Mouse (Mus musculus) heart, embryonic 13.5 days (tissue): ENCODE results near the gene Gbp7. TPM values are rescaled to one million over a fixed set of nuclear protein-coding genes. Genes with fewer than 3 reads are reported as not detected.
"Not testable (repeated sequence)": the region's sequence is repeated elsewhere in the genome, so short reads cannot be mapped to it uniquely, and the experiment has no call there.

Experiments used
- ATAC-seq: fragments of 200-750 bp; cut with Nextera tagmentation; 2 replicates; pipeline ENCODE4 v1.8.0; 2017; ENCODE audit warnings: moderate TSS enrichment; ENCODE audit not compliant: insufficient number of reproducible peaks, low FRiP score, low TSS enrichment; ENCODE audit errors: extremely low read depth
- H3K27ac ChIP-seq: fragments of 300-500 bp; sonication (generic); replicated peaks from 2 replicates; pipeline ENCODE4 v1.5.1; 2015; ENCODE audit warnings: moderate library complexity, mild to moderate bottlenecking, inconsistent platforms
- H3K27me3 ChIP-seq: fragments of 300-500 bp; sonication (generic); replicated peaks from 2 replicates; pipeline ENCODE4 v1.6.1; 2015; ENCODE audit warnings: mild to moderate bottlenecking, inconsistent platforms
- H3K36me3 ChIP-seq: fragments of 300-500 bp; sonication (generic); 2 replicates; pipeline ENCODE4 v1.6.1; 2015; ENCODE audit warnings: mild to moderate bottlenecking, inconsistent platforms
- H3K4me1 ChIP-seq: fragments of 300-500 bp; sonication (generic); 2 replicates; pipeline ENCODE4 v1.6.1; 2015; ENCODE audit warnings: inconsistent platforms
- H3K4me2 ChIP-seq: fragments of 300-500 bp; sonication (generic); 2 replicates; pipeline ENCODE4 v1.6.1; 2015; ENCODE audit warnings: inconsistent platforms, mild to moderate bottlenecking, moderate library complexity
- H3K4me3 ChIP-seq: fragments of 300-500 bp; sonication (generic); 2 replicates; pipeline ENCODE4 v1.5.1; 2015; ENCODE audit warnings: moderate library complexity, mild to moderate bottlenecking, inconsistent platforms
- H3K9ac ChIP-seq: fragments of 300-500 bp; sonication (generic); 2 replicates; pipeline ENCODE4 v1.6.1; 2015; ENCODE audit warnings: inconsistent platforms, mild to moderate bottlenecking, moderate library complexity
- H3K9me3 ChIP-seq: fragments of 300-500 bp; sonication (generic); 2 replicates; pipeline ENCODE4 v1.6.1; 2016; ENCODE audit warnings: inconsistent platforms
- WGBS: fragments of 180-500 bp; shearing (Covaris S2); methylation state at CpG from one replicate; pipeline ENCODE4 v1.1.7; 2015; ENCODE audit warnings: mixed read lengths; 5-methylcytosine and 5-hydroxymethylcytosine counted together
- polyA plus RNA-seq: library from polyadenylated mRNA; unstranded; fragments of >200 nt; fragmentation: Nextera tagmentation; extraction: Ambion mirVana; gene quantifications from 2 replicates; pipeline ENCODE4 v1.2.1, GENCODE M21; 2015

The Gbp7 gene
- polyA plus RNA-seq, 1 experiment from 2014 or later: 2.3 TPM

DNA sequence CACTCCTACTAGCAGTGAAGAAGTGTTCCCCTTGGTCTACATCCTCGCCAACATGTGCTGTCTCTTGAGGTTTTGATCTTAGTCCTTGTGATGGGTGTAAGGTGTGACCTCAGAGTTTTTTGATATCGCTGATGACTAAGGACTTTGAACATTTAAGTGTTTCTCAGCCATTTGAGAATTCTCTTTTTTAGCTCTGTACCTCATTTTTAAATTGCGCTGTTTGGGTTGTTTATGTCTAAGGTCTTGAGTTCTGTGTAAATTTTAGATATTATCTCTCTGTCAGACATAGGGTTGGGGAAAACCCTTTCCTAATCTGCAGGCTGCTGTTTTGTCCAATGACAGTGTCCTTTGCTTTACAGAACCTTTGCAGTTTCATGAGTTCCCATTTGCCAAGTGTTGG is 3.0 kb downstream of the Gbp7 start:
- no peak overlapping the region for H3K4me3 ChIP-seq
- H3K9ac ChIP-seq: no peak overlapping the region
- H3K4me2 ChIP-seq: no peak overlapping the region
- no peaks in the 10 kb centered on the region; the same call in none of the 2 replicates for H3K27me3 ChIP-seq
- no peaks in the 10 kb centered on the region for H3K9me3 ChIP-seq
- no peak overlapping the region for H3K27ac ChIP-seq
- ATAC-seq: no peak
- peaks cover 4% of the 10 kb centered on the region; the same call in 1 of the 2 replicates for H3K4me1 ChIP-seq
- no peaks in the 10 kb centered on the region for H3K36me3 ChIP-seq
- 71% methylated on average over 3 of the region's 3 CpGs for WGBS

- WGBS: 56% methylated on average over 1 of the region's 1 CpGs
- no peak for ATAC-seq
- H3K36me3 ChIP-seq: no peaks in the 10 kb centered on the region
- no peaks in the 10 kb centered on the region; the same call in none of the 2 replicates for H3K27me3 ChIP-seq
- no peak overlapping the region for H3K4me2 ChIP-seq
- H3K4me1 ChIP-seq: no peaks in the 10 kb centered on the region
- no peak overlapping the region for H3K9ac ChIP-seq
- no peak overlapping the region for H3K4me3 ChIP-seq
- H3K27ac ChIP-seq: no peak overlapping the region
- H3K9me3 ChIP-seq: no peaks in the 10 kb centered on the region
These were observed 5.5 kb downstream of the Gbp7 start for GRCm38 (mm10) chr3:142535667-142536066.

DNA sequence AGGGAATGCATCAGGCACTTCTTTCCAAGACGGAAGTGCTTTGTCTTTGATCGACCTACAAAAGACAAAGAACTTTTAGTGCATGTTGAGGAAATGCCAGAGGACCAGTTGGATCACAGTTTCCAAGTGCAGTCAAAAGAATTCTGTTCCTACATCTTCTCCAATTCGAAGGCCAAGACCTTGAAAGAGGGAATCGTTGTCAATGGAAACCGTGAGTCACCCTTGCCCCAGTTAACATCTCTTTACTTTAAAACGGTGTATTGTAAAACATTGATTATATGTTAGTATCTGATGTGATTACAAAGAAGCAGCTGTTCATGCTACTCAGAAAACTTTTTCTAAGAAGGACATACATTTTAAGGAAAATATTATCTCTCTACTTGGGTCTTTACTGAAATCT is 11.2 kb downstream of the Gbp7 start:
- H3K9me3 ChIP-seq: no peaks in the 10 kb centered on the region
- H3K27ac ChIP-seq: no peak overlapping the region
- H3K4me2 ChIP-seq: no peak overlapping the region
- H3K36me3 ChIP-seq: no peaks in the 10 kb centered on the region
- 73% methylated on average over 6 of the region's 6 CpGs for WGBS
- H3K27me3 ChIP-seq: no peaks in the 10 kb centered on the region
- H3K9ac ChIP-seq: no peak overlapping the region
- no peak overlapping the region for H3K4me3 ChIP-seq
- H3K4me1 ChIP-seq: no peaks in the 10 kb centered on the region
- ATAC-seq: no peak

DNA sequence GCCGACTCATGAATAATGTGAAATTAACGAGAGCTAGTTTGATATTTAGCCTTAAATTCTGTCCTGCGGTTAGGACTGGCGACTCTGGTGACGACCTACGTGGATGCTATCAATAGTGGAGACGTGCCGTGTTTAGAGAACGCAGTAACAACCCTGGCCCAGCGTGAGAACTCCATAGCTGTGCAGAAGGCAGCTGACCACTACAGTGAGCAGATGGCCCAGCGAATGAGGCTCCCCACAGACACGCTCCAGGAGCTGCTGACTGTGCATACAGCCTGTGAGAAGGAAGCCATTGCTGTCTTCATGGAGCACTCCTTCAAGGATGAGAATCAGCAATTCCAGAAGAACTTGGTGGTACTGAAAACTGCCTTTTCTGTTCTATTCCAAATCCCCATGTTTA is 12.6 kb downstream of the Gbp7 start:
- not testable (repeated sequence) for H3K9ac ChIP-seq, H3K9me3 ChIP-seq, H3K4me3 ChIP-seq, H3K4me1 ChIP-seq, ATAC-seq, H3K27me3 ChIP-seq, H3K36me3 ChIP-seq, H3K4me2 ChIP-seq, H3K27ac ChIP-seq
- WGBS: 78% methylated on average over 12 of the region's 12 CpGs

- ATAC-seq: no peak
- H3K27me3 ChIP-seq: no peaks in the 10 kb centered on the region
- H3K4me3 ChIP-seq: no peak overlapping the region
- H3K4me1 ChIP-seq: no peaks in the 10 kb centered on the region
- H3K27ac ChIP-seq: no peak overlapping the region
- H3K9ac ChIP-seq: no peak overlapping the region
- H3K9me3 ChIP-seq: no peaks in the 10 kb centered on the region
- WGBS: 78% methylated on average over 3 of the region's 3 CpGs
- H3K36me3 ChIP-seq: no peaks in the 10 kb centered on the region
- H3K4me2 ChIP-seq: no peak overlapping the region
These were observed 16.5 kb downstream of the Gbp7 start for GRCm38 (mm10) chr3:142546690-142547089.

- 77% methylated on average over 3 of the region's 3 CpGs for WGBS
- ATAC-seq: no peak
- Histone ChIP-seq H3K4me1 (no peaks in the 10 kb centered on the region), H3K36me3 (no peaks in the 10 kb centered on the region), H3K4me2 (no peak overlapping the region), H3K4me3 (no peak overlapping the region), H3K9me3 (no peaks in the 10 kb centered on the region), H3K9ac (no peak overlapping the region), H3K27ac (no peak overlapping the region), H3K27me3 (no peaks in the 10 kb centered on the region)
These were observed 20.0 kb downstream of the Gbp7 start for GRCm38 (mm10) chr3:142550052-142550676.

DNA sequence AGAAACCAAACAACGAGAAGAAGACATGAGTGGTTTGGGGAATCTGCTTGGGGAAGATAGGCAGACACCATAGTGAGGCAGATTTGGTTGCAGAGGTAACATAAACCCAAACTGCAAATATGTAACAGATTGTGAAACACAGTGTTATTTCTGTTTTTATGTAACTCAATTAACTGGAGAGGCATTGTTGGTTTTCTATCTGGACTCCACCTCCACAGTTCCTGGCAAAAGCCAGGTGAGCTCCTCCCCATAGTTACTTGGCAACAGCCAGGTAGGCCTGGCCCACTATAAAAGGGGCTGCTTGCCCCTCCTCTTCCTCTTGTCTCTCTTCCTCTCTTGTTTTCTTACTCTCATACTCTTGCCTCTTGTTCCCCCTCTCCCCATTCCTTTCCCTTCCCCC is 24.5 kb downstream of the Gbp7 start:
- 59% methylated on average over 1 of the region's 1 CpGs for WGBS
- no peak overlapping the region for H3K27ac ChIP-seq
- H3K27me3 ChIP-seq: no peaks in the 10 kb centered on the region
- no peak overlapping the region for H3K4me3 ChIP-seq
- no peak overlapping the region for H3K9ac ChIP-seq
- peaks cover 2% of the 10 kb centered on the region; the same call in 1 of the 2 replicates for H3K4me1 ChIP-seq
- no peaks in the 10 kb centered on the region for H3K36me3 ChIP-seq
- H3K4me2 ChIP-seq: no peak overlapping the region
- ATAC-seq: no peak
- H3K9me3 ChIP-seq: no peaks in the 10 kb centered on the region

DNA sequence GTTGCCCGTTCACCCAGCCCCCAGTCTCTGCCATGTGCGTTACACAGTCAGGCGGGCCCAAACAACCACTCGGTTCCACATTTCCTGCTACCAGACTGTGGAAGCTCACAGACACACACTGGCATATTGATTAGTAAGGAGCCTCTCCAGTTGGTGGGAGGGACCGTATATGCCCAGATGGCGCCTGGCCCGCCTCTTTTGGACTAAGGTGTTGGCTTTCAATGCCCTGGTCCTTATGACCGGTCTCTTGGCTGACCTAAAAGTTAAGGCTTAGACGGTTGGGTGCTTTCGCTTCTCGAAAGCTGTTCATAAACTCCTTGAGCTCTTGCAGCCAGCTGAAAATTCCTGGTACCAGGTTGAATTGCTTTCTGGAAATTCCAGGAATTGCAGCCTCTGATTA is 25.5 kb downstream of the Gbp7 start:
- Histone ChIP-seq H3K4me3 (no peak overlapping the region), H3K9ac (no peak overlapping the region), H3K27me3 (no peaks in the 10 kb centered on the region), H3K4me2 (no peak overlapping the region), H3K27ac (no peak overlapping the region), H3K9me3 (no peaks in the 10 kb centered on the region), H3K36me3 (no peaks in the 10 kb centered on the region), H3K4me1 (peaks cover 8% of the 10 kb centered on the region)
- ATAC-seq: no peak
- WGBS: 78% methylated on average over 11 of the region's 11 CpGs

GRCm38 (mm10) chr3:142559632-142560228 is 29.6 kb downstream of the Gbp7 start, which contains the start of gene Gbp3:
Gene Gbp3, plus strand, starts transcription at chr3:142560026.
- ATAC-seq: no peak
- Histone ChIP-seq H3K36me3 (no peaks in the 10 kb centered on the region), H3K9me3 (no peaks in the 10 kb centered on the region), H3K9ac (peak within 1 kb of the TSS; percentile 72), H3K27ac (peak within 1 kb of the TSS; percentile 45), H3K4me2 (peak within 1 kb of the TSS; percentile 71), H3K4me1 (peaks cover 8% of the 10 kb centered on the region), H3K4me3 (peak within 1 kb of the TSS; percentile 57), H3K27me3 (no peaks in the 10 kb centered on the region)
- WGBS: 23% methylated on average over 3 of the region's 3 CpGs

- no peaks in the 10 kb centered on the region for H3K9me3 ChIP-seq
- peak overlapping the region; percentile 57 for H3K4me3 ChIP-seq
- 10% methylated on average over 12 of the region's 12 CpGs for WGBS
- H3K36me3 ChIP-seq: no peaks in the 10 kb centered on the region
- H3K27me3 ChIP-seq: no peaks in the 10 kb centered on the region
- peaks cover 8% of the 10 kb centered on the region for H3K4me1 ChIP-seq
- H3K27ac ChIP-seq: peak overlapping the region; percentile 45
- H3K4me2 ChIP-seq: peak overlapping the region; percentile 71
- H3K9ac ChIP-seq: peak overlapping the region; percentile 72
- ATAC-seq: no peak
These were observed 30.3 kb downstream of the Gbp7 start for GRCm38 (mm10) chr3:142560296-142560948.

DNA sequence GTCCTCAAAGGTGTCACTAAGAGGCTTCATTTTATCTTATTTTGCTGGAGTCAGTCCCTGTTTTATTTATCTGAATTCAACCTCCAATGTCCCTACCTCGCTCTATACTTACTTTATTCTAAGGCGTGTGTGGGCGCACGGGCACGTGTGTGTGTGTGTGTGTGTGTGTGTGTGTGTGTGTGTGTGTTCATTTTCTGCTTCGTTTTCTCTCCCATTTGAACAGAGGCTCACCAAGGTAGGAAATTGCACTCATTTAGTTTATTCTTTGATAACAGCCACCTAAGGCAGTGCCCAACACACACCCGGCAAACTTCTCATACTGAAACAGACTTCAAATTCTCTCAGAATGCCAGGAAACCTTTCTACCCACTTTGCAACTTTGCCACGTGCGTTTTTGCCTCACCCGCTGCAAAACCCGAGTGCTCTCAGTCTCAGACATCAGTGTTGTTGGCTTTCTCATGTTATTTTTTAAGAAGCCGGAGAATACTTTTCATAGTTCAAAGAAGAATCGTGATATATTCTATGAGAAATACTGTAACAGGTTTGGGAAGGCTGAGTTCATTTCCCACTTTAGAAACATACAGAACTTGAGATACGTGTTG is 31.0 kb downstream of the Gbp7 start:
- Histone ChIP-seq H3K9ac (no peak overlapping the region), H3K4me2 (peak overlapping the region; percentile 71), H3K4me1 (peaks cover 8% of the 10 kb centered on the region), H3K27ac (no peak overlapping the region), H3K4me3 (no peak overlapping the region), H3K27me3 (no peaks in the 10 kb centered on the region), H3K36me3 (no peaks in the 10 kb centered on the region), H3K9me3 (no peaks in the 10 kb centered on the region)
- no peak for ATAC-seq
- 77% methylated on average over 14 of the region's 14 CpGs for WGBS
